ENCODE assay signal across 15 mouse cellular contexts in genomic region chr11:115618001-115618400, GRCm38 (mm10).
"Had no signal": no experiment of that assay in that cellular context is flagged by ENCODE, and none has a peak within 500 bp of the region (broad histone marks: within the 10 kb centered on the region; RNA-seq: fewer than 3 reads in every experiment).

No protein-coding gene starts in this region.

- H3K4me2 ChIP-seq: intestine, embryonic 15.5 days; limb, embryonic 12.5 days; liver, embryonic 11.5 days; liver, embryonic 15.5 days; neural tube, embryonic 15.5 days had no signal

- H3K27ac ChIP-seq: intestine, embryonic 15.5 days; kidney, postnatal 0 days; layer of hippocampus, adult 2 months; limb, embryonic 12.5 days; liver, embryonic 15.5 days; midbrain, embryonic 10.5 days; neural tube, embryonic 15.5 days had no signal

- H3K4me3 ChIP-seq: intestine, embryonic 15.5 days; layer of hippocampus, adult 2 months; limb, embryonic 12.5 days; liver, embryonic 15.5 days; midbrain, embryonic 10.5 days; myocyte; neural tube, embryonic 15.5 days had no signal

- H3K9me3 ChIP-seq: intestine, embryonic 15.5 days; limb, embryonic 12.5 days; liver, embryonic 15.5 days; midbrain, embryonic 10.5 days; neural tube, embryonic 15.5 days had no signal

- H3K9ac ChIP-seq: intestine, embryonic 15.5 days; limb, embryonic 12.5 days; liver, embryonic 15.5 days; neural tube, embryonic 15.5 days had no signal

- H3K27me3 ChIP-seq: intestine, embryonic 15.5 days; limb, embryonic 12.5 days; liver, embryonic 15.5 days had no signal

- DNase-seq: lung, adult 2 months; midbrain, embryonic 14.5 days; right cerebral cortex, adult 18-20 months; right cerebral cortex, postnatal 25 days; thymus, postnatal 4 days had no signal

- ATAC-seq: intestine, embryonic 15.5 days; lung, postnatal 0 days had no signal
